In the genomic region with DNA sequence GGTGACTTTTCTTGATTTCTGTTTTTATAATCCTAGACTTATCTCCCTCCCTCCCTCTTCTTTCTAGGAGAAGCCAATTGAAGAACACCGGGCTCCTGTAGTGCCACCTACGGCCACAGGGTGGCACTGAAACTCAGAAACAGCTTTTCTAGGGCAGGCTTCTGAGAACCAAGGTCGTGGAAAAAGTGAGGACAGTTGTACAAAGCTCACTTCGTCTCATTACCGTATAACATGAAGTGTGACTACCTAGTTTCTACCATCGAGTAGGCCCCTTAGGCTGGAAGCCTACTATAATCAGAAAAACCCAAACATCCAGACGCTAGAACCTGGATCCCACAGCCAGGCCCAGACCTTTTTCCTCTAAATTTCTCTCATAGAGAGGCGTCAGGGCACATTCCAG, we compare ENCODE assay signal across 8 mouse cellular contexts. TPM values are rescaled to one million over a fixed set of nuclear protein-coding genes. Genes with fewer than 3 reads are reported as not detected.
DNase-seq lines count a peak whose midpoint lies in the region; ATAC-seq and TF ChIP-seq lines count a peak whose summit lies in the region.

No protein-coding gene starts in this region.

- H3K4me2 ChIP-seq in intestine, embryonic 16.5 days (ENCODE audit: low read depth, low read length): peak overlapping the region; percentile 60
- H3K4me2 ChIP-seq in midbrain, embryonic 13.5 days (replicated peaks): peak overlapping the region; percentile 78

- intact Hi-C loops in gastrocnemius, postnatal 36 days (cut with DNase I): loop anchor here (1.0 kb wide), 2 partner anchors 55 to 83 kb away; partner anchors contain the start of gene 9130213A22Rik

- H3K27me3 ChIP-seq in intestine, embryonic 16.5 days (replicated peaks; ENCODE audit: control insufficient read depth, insufficient read depth, low read length): no peaks in the 10 kb centered on the region
- no peaks in the 10 kb centered on the region for H3K27me3 ChIP-seq in limb, embryonic 10.5 days (ENCODE audit: low read depth, poor library complexity, severe bottlenecking)
- no peaks in the 10 kb centered on the region for H3K27me3 ChIP-seq in midbrain, embryonic 13.5 days
- H3K27me3 ChIP-seq in small intestine, adult 2 months (ENCODE audit: control insufficient read depth, insufficient read depth, low read length): no peaks in the 10 kb centered on the region

- TF ChIP-seq POLR2A in small intestine, adult 2 months (IDR thresholded peaks at IDR 0.05; ENCODE audit: low read depth, low read length): no peak

- H3K9me3 ChIP-seq in intestine, embryonic 16.5 days (ENCODE audit: control insufficient read depth, low read length): no peaks in the 10 kb centered on the region
- no peaks in the 10 kb centered on the region for H3K9me3 ChIP-seq in limb, embryonic 10.5 days (replicated peaks)
- H3K9me3 ChIP-seq in midbrain, embryonic 13.5 days: no peaks in the 10 kb centered on the region

- TF ChIP-seq CTCF in small intestine, adult 2 months (IDR thresholded peaks at IDR 0.05; ENCODE audit: extremely low read depth, insufficient read length, insufficient replicate concordance, low read depth, low read length): peak; percentile 85; the same call in 1 of the 2 replicates

- H3K27ac ChIP-seq in intestine, embryonic 16.5 days (ENCODE audit: low read length): peak overlapping the region; percentile 70
- no peak overlapping the region for H3K27ac ChIP-seq in limb, embryonic 10.5 days
- H3K27ac ChIP-seq in midbrain, embryonic 13.5 days: no peak overlapping the region
- H3K27ac ChIP-seq in small intestine, adult 2 months (ENCODE audit: insufficient read depth, low read depth, low read length): peak overlapping the region; percentile 70; the same call in 1 of the 2 replicates

- H3K9ac ChIP-seq in intestine, embryonic 16.5 days (ENCODE audit: low read depth, low read length): peak overlapping the region; percentile 9; the same call in 1 of the 2 replicates
- no peak overlapping the region; the same call in 1 of the 2 replicates for H3K9ac ChIP-seq in midbrain, embryonic 13.5 days (replicated peaks)

- H3K4me1 ChIP-seq in intestine, embryonic 16.5 days (ENCODE audit: control insufficient read depth, insufficient read depth, low read length): peaks cover 39% of the 10 kb centered on the region
- H3K4me1 ChIP-seq in limb, embryonic 10.5 days: peaks cover 46% of the 10 kb centered on the region
- peaks cover 37% of the 10 kb centered on the region for H3K4me1 ChIP-seq in midbrain, embryonic 13.5 days (replicated peaks)
- H3K4me1 ChIP-seq in small intestine, adult 2 months (ENCODE audit: control insufficient read depth, insufficient read depth, insufficient read length, low read length): peaks cover 10% of the 10 kb centered on the region; the same call in 1 of the 2 replicates

- 11% methylated on average over 8 of the region's 8 CpGs for WGBS in intestine, embryonic 16.5 days
- 10% methylated on average over 8 of the region's 8 CpGs for whole genome bisulfite sequencing in limb, embryonic 10.5 days
- 10% methylated on average over 8 of the region's 8 CpGs for WGBS in midbrain, embryonic 13.5 days
- 5% methylated on average over 8 of the region's 8 CpGs for WGBS in small intestine, adult 2 months

- H3K36me3 ChIP-seq in intestine, embryonic 16.5 days (ENCODE audit: control insufficient read depth, insufficient read depth, low read length): no peaks in the 10 kb centered on the region
- H3K36me3 ChIP-seq in limb, embryonic 10.5 days: no peaks in the 10 kb centered on the region
- H3K36me3 ChIP-seq in midbrain, embryonic 13.5 days: no peaks in the 10 kb centered on the region
- H3K36me3 ChIP-seq in small intestine, adult 2 months (ENCODE audit: control insufficient read depth, insufficient read depth, low read length): no peaks in the 10 kb centered on the region

- H3K4me3 ChIP-seq in intestine, embryonic 16.5 days (ENCODE audit: low read length): peak overlapping the region; percentile 39
- H3K4me3 ChIP-seq in limb, embryonic 10.5 days: peak overlapping the region; percentile 54
- H3K4me3 ChIP-seq in midbrain, embryonic 13.5 days (replicated peaks): peak overlapping the region; percentile 43
- no peak overlapping the region for H3K4me3 ChIP-seq in small intestine, adult 2 months (ENCODE audit: low read depth, low read length)

- peak; percentile 91 to 97 for DNase-seq in adrenal gland, adult (ENCODE audit: inconsistent age in 2 of 2, low spot score in 1 of 2)
- DNase-seq in gastrocnemius, postnatal 36 days: peak; percentile 86 to 89
- DNase-seq in limb, embryonic 10.5 days (ENCODE audit: low spot score): peak; percentile 87

- peak; percentile 33; the same call in 1 of the 2 replicates for ATAC-seq in common myeloid progenitor, adult 5-6 weeks (replicated peaks; ENCODE audit: low read depth, poor library complexity, severe bottlenecking)
- no peak for ATAC-seq in intestine, embryonic 16.5 days
- ATAC-seq in midbrain, embryonic 13.5 days: no peak
- no peak for ATAC-seq in inflammation-experienced regulatory T-cells, adult 6 months

RNA-seq across cellular contexts. Expression of gene Tmem107, which starts 3.6 kb away (rescaled TPM):
- total RNA-seq in common myeloid progenitor, adult 5-6 weeks (2017): 23.2 and 26.3 TPM in 2 replicates
- total RNA-seq in gastrocnemius, postnatal 36 days (2021): 1 to 10 TPM; 3.4 TPM
- polyA plus RNA-seq in intestine, embryonic 16.5 days (2015; fragmentation: Nextera tagmentation; extraction: Ambion mirVana): 38.6 and 44.8 TPM in 2 replicates
- 35.8 and 38.6 TPM in 2 replicates for polyA plus RNA-seq in limb, embryonic 10.5 days (2016; fragmentation: Nextera tagmentation; extraction: Ambion mirVana)
- 31.7 and 42.5 TPM in 2 replicates for polyA plus RNA-seq in midbrain, embryonic 13.5 days (2015; fragmentation: Nextera tagmentation; extraction: Ambion mirVana)
- 11.8 and 12.8 TPM in 2 replicates for polyA plus RNA-seq in small intestine, adult 2 months (2012; rRNA removed)
- polyA plus RNA-seq in inflammation-experienced regulatory T-cells, adult 6 months (2017; shearing (Covaris generic)): 1 to 10 TPM; 2.8 to 9.1 (median 4.0) TPM

RNA-seq across cellular contexts. Expression of gene Borcs6, which starts 7.4 kb away (rescaled TPM):
- 4.5 and 5.4 TPM in 2 replicates for total RNA-seq in common myeloid progenitor, adult 5-6 weeks (2017)
- total RNA-seq in gastrocnemius, postnatal 36 days (2021): 10 to 100 TPM; 17.4 to 18.8 TPM
- polyA plus RNA-seq in intestine, embryonic 16.5 days (2015; fragmentation: Nextera tagmentation; extraction: Ambion mirVana): 8.0 and 8.6 TPM in 2 replicates
- polyA plus RNA-seq in limb, embryonic 10.5 days (2016; fragmentation: Nextera tagmentation; extraction: Ambion mirVana): 5.3 and 6.0 TPM in 2 replicates
- 11.3 and 13.5 TPM in 2 replicates for polyA plus RNA-seq in midbrain, embryonic 13.5 days (2015; fragmentation: Nextera tagmentation; extraction: Ambion mirVana)
- 13.2 and 28.5 TPM in 2 replicates for polyA plus RNA-seq in small intestine, adult 2 months (2012; rRNA removed)
- polyA plus RNA-seq in inflammation-experienced regulatory T-cells, adult 6 months (2017; shearing (Covaris generic)): 1 to 10 TPM; 1.1 to 2.2 (median 1.3) TPM

RNA-seq across cellular contexts. Expression of gene Vamp2, which starts 21.3 kb away (rescaled TPM):
- total RNA-seq in common myeloid progenitor, adult 5-6 weeks (2017): 7.1 and 10.0 TPM in 2 replicates
- 10 to 100 TPM; 26.7 to 38.1 TPM for total RNA-seq in gastrocnemius, postnatal 36 days (2021)
- polyA plus RNA-seq in intestine, embryonic 16.5 days (2015; fragmentation: Nextera tagmentation; extraction: Ambion mirVana): 65.8 TPM in 2 replicates
- polyA plus RNA-seq in limb, embryonic 10.5 days (2016; fragmentation: Nextera tagmentation; extraction: Ambion mirVana): 51.1 and 72.1 TPM in 2 replicates
- 175 and 188 TPM in 2 replicates for polyA plus RNA-seq in midbrain, embryonic 13.5 days (2015; fragmentation: Nextera tagmentation; extraction: Ambion mirVana)
- 33.5 and 84.4 TPM in 2 replicates for polyA plus RNA-seq in small intestine, adult 2 months (2012; rRNA removed)
- 10 to 100 TPM; 26.9 to 31.5 (median 27.3) TPM for polyA plus RNA-seq in inflammation-experienced regulatory T-cells, adult 6 months (2017; shearing (Covaris generic))

RNA-seq across cellular contexts. Expression of gene Aurkb, which starts 21.5 kb away (rescaled TPM):
- 89.5 and 121 TPM in 2 replicates for total RNA-seq in common myeloid progenitor, adult 5-6 weeks (2017)
- total RNA-seq in gastrocnemius, postnatal 36 days (2021): 1 to 10 TPM in 1 of 2 experiments, under 1 TPM in 1; 0.51 to 1.1 TPM
- polyA plus RNA-seq in intestine, embryonic 16.5 days (2015; fragmentation: Nextera tagmentation; extraction: Ambion mirVana): 114 and 139 TPM in 2 replicates
- polyA plus RNA-seq in limb, embryonic 10.5 days (2016; fragmentation: Nextera tagmentation; extraction: Ambion mirVana): 214 and 217 TPM in 2 replicates
- polyA plus RNA-seq in midbrain, embryonic 13.5 days (2015; fragmentation: Nextera tagmentation; extraction: Ambion mirVana): 61.3 and 62.6 TPM in 2 replicates
- 15.5 and 30.8 TPM in 2 replicates for polyA plus RNA-seq in small intestine, adult 2 months (2012; rRNA removed)
- 10 to 100 TPM in 2 of 3 experiments, 1 to 10 TPM in 1; 5.8 to 74.0 (median 12.9) TPM for polyA plus RNA-seq in inflammation-experienced regulatory T-cells, adult 6 months (2017; shearing (Covaris generic))

RNA-seq across cellular contexts. Expression of gene Per1, which starts 28.1 kb away (rescaled TPM):
- total RNA-seq in common myeloid progenitor, adult 5-6 weeks (2017): 9.3 and 16.9 TPM in 2 replicates
- 10 to 100 TPM; 60.9 to 89.0 TPM for total RNA-seq in gastrocnemius, postnatal 36 days (2021)
- polyA plus RNA-seq in intestine, embryonic 16.5 days (2015; fragmentation: Nextera tagmentation; extraction: Ambion mirVana): 13.6 and 13.7 TPM in 2 replicates
- 10.3 and 10.8 TPM in 2 replicates for polyA plus RNA-seq in limb, embryonic 10.5 days (2016; fragmentation: Nextera tagmentation; extraction: Ambion mirVana)
- polyA plus RNA-seq in midbrain, embryonic 13.5 days (2015; fragmentation: Nextera tagmentation; extraction: Ambion mirVana): 8.6 and 10.5 TPM in 2 replicates
- 5.4 and 13.9 TPM in 2 replicates for polyA plus RNA-seq in small intestine, adult 2 months (2012; rRNA removed)
- 1 to 10 TPM; 5.2 to 6.2 (median 6.1) TPM for polyA plus RNA-seq in inflammation-experienced regulatory T-cells, adult 6 months (2017; shearing (Covaris generic))

Comparison
In these comparisons a context has a peak if more than half of its experiments do, and no peak if none do; other contexts are left out.
1. H3K27ac ChIP-seq: peak in intestine, embryonic 16.5 days (single experiment) and small intestine, adult 2 months (single experiment); none in limb, embryonic 10.5 days (single experiment) and midbrain, embryonic 13.5 days (single experiment).
2. Peak in every context shown above with its lines, with median percentiles within 50 percentile points of each other: DNase-seq.